Mouse (Mus musculus): ENCODE data around the gene Rsph10b.
"Not testable (repeated sequence)": the region's sequence is repeated elsewhere in the genome, so short reads cannot be mapped to it uniquely, and the experiment has no call there.

Gene Rsph10b

DNA sequence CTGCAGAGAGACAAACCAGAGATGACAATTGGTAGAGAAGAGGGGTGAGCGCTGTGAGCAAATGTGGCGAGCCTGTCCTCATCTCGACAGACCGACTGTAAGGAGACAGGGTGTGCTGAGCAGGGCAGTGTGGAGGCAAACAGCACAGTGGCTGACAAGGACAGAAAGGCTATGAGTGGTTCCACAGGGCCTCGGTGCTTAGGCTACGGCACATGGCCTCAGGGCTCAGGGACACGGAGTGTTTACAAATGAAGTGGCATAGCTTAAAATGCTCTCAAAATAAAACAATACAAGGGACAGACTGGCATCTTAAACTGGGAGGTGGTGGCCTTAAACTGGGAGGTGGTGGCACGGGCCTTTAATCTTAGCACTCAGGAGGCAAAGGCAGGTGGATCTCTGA, 60.4 kb downstream of the Rsph10b start:
- no peak for DNase-seq (ENCODE audit: low read depth, low spot score)

DNA sequence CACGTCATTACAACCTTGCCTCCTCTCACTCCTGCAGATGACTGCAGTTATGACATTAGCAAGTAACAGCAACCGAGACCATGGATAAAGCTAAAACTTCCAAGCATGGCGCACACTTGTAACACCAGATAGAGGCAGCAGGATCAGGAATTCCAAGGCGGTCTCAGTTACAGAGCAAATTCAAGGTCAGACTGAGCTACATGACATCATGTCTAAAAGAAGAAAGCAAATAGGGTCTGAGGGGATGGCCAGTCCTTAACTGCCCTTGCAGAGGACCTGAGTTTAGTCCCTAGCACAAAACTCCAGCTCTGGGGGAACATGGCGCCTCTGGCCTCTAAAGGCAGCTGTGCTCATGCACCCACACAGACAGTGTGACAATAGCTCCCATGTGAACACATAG, 61.0 kb downstream of the Rsph10b start:
- DNase-seq (ENCODE audit: low read depth, low spot score) = no peak

DNA sequence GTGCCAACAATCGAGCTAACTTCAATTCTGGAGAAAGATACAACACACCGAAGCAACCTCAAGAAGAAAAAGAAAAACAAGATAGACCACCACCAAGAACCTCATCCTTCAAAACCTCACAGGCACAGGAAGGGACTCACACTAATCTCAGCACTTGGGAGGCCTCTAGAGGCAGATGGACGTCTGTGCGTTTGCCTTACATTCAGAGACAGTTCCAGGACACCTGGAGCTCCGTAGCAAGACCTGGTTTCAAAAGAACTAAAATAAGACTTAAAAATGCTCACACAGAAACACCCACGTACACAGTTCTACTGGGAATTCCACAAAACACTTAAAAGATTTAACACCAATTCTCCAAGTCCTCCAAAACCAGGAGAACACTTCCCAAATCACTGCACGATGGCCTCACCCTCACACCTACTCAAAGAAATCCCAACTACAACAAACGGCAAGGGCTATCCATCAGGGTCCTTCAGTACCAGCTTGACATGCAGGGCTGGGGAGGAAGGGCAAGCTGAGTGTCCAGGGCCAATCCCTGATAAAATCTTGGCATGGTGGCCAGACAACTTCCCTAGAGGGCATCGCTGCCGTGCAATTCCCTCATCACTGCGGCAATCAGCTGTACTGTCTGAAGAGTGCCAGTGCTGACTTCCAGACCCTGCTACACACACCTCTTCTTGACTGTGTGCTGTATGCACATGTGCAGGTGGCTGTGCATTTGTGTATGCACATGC, 62.0 kb downstream of the Rsph10b start:
- peak; percentile 73 for DNase-seq (ENCODE audit: low read depth, low spot score)

DNA sequence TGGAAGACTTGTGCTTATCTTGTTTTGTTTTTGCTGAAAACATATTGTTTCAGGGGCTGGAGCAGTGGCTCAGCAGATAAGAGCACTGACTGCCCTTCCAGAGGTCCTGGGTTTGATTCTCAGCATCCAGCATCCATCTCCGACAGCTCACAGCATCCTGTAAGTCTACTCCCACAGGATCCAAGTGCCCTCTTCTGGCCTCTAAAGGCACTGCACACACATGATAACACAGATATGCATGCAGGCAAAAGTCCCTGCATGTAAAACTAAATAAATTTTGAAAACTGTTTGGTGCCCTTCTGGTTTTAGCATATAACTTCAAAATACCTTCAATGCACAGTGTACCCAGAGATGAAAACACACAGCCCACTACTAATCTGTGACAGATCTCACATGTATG, 66.6 kb downstream of the Rsph10b start:
- DNase-seq (ENCODE audit: low read depth, low spot score) = no peak

DNA sequence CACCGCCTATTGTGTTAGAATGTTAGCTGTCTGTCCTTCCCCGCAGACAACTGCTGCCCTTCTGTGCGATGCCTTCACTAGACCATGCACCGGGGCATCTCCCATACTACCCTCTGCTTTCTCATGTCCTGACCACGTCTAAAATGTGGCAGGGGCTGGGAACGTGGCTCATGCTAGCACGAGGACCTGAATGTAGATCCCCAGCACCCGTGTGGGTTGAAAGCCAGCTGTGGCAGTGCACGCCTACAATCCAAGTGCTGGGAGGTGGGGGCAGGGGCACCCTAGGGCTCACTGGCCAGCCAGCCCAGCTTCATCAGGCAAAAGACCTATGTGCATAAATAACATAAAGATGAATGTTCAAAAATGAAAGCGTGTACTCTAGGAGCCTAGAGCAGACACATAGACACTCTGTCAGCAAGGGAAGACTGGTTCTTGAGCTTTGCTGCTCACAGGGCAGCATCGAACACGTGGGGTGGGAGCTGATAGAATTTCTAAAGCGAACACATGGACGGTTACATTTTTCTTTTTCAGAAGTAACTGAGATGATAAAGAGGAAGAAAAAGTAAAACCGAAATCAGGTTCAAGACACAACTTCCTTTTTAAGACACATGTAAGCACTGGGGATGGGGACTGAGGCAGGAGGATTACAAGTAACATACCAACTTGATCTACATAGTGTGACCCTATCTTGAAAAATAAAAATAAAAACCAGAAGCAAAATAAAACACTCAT, 69.8 kb downstream of the Rsph10b start:
- no peak for DNase-seq (ENCODE audit: low read depth, low spot score)

DNA sequence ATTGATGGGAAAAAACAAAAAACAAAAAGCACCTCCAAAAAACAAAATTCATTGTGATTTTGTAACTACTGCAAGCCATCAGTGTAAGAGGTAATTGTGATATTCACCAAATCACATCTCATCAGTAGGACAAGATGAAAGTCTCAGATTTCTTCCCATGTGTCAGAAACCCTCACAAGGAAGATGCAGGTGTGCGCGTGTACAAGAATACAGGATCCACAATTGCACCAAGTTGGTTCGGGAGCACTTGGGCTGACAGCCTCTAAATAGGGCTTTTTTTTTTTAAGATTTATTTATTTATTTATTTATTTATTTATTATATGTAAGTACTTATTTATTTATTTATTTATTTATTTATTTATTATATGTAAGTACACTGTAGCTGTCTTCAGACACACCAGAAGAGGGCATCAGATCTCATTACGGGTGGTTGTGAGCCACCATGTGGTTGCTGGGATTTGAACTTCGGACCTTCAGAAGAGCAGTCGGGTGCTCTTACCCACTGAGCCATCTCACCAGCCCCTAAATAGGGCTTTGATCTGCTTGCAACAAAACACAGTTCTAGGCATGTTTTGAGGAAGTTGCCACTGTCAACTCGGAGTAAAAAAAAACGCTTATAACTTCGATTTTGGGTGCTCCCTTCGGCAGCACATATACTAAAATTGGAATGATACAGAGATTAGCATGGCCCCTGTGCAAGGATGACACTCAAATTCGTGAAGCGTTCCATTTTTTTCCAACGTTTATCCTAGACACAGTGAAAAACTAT, 80.7 kb downstream of the Rsph10b start:
- DNase-seq (ENCODE audit: low read depth, low spot score) = not testable (repeated sequence)

DNA sequence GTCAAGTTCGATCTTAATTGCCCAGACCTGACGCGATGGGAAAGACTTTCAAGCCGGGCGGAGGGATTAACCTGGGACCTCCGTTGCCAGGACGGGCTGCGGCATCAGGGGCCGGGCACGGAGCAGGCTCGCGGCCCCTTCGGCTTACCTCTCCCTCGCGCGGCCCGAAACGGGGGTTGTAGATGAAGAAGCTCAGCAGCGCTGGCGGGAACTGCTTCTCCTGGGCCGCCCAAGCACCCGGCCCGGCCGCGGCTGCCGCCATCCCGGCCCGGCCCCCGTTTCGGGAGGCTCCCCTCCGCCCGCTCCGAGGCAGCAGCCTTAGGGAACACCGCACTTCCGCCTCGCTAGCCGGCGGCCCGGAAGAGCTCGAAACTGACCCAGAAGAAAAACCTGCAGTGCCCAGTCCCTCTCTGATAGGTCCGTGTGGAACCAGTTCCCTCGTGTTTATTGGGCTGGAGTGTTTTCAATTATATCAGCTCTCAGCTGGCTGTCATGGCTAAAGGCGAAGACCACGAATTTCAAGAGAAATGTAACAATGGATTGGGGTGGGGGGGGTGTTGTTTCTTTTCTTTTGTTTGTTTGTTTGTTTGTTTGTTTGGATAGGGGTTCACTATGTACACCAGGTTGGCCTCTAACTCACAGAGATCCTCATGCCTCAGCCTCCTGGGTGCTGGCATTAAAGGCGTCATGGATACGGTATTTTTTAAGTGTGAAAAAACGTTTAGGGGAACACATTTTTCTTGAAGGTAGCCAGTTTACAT, 81.9 kb downstream of the Rsph10b start, which contains the start of gene Ccz1:
Ccz1 (minus strand) TSS at position 327 of the 761 bp plus-strand sequence.
- peak; percentile 95 for DNase-seq (ENCODE audit: low read depth, low spot score)

DNA sequence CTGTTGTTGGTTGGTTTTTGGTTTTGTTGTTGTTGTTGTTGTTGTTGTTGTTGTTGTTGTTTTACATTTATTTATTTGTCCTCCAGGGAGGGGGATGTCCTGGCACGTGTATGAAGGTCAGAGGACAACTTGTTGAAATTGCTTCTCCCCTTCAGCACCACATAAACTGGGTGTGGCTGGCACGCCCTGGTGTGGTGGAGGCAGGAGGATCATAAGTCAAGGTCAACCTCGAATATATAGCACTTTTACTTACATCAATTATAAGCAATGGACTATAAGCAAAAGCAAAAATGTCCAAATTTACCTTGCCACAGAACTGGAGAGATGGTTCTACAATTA, 82.4 kb downstream of the Rsph10b start:
- no peak for DNase-seq (ENCODE audit: low read depth, low spot score)

DNA sequence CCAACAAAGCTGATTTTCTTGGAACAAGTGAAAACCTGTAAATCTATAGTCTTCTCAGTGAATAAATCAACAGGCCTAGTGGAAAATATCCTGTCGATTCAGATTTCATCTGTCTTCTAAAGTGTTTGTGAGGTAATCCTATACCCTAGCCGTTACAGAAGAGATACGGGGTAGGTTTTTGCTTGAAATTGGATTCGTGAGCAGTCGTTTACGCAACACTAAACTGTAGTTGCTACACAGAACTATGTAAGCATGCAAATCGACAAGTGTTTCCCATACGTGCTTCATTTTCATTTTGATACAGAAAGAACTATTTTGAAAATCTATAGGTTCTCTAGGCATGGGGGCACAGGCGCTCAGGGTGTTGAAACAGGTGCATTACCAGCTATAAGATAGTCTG, 83.0 kb downstream of the Rsph10b start:
- no peak for DNase-seq (ENCODE audit: low read depth, low spot score)

DNA sequence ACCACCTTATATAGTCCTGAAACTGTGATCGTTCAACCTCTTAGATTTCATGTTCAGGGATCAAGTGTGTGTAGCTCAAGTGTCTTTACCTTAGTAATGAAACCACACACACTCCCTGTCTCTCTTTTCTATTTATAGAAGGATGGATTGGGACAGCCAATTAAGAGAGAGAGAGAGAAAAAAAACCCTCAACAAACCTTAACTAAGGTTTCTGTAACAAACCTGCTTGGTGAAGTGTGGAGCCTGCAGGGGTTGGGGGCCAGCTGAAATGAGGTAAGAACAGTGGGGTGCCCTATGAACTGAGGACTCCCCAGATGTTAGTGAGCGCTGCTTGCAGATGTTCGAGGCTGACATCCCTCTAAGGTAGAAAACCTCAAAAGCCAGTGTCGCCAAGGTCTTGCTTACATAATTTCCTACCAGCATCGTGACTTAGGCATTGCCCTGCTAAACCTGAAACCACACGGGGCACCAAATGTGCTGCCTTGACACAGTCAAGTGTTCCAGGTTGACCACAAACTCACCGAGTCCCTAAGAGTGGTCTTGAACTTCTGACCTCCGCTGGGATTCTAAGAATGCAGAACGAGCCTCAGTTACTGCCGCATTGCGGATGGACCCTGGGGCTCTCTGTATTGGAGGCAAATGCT, 93.9 kb downstream of the Rsph10b start, which contains the start of gene Ocm:
Ocm (minus strand) TSS at position 51 of the 644 bp plus-strand sequence.
- no peak for DNase-seq (ENCODE audit: low read depth, low spot score)

DNA sequence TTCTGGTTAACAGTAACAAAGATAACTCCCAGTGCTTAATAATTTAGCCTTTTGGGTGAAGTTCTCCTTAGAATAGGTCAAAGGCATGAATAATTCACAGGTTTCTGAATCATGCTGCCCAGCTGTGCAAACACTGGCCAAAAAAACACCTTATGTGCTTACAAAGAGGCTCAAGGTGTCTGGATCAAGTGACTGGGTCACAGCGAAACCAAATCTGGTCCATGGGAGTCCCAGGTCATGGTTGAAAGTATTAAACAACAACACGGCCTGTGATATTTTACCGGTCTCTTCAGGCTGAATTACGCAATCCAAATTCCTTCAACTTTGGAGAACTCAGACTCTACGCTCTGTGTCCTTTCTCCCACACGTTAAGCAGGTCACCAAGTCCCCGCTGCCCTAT, 99.7 kb downstream of the Rsph10b start:
- no peak for DNase-seq (ENCODE audit: low read depth, low spot score)

DNA sequence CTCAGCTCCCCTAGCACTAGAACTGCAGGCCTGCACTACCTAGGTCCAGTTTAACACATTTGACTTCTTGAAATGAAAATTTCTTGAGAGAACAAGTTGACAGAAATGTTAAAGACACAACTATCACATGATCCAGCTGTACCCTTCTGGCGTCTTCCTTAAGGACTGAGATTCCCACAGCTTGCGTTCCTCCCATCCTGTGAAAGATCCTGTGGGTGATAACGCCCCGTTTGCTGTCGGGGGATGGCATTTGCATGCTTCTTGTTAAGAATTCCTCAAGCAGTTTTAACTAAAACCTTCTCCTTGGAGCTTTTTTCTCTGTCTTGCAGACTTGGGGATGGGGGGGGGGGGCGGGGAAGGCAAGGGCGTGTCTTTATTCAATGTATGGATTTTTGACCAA, 101.7 kb downstream of the Rsph10b start:
- DNase-seq (ENCODE audit: low read depth, low spot score) = peak; percentile 80

Data from brain, adult 2 months (tissue).